Mouse (Mus musculus) embryonic fibroblast, embryonic 13.5 days (primary cell): ENCODE measurements around the gene Hmga1.

Experiments
- CTCF ChIP-seq: IDR thresholded peaks from 2 replicates; pipeline ENCODE4 v1.5.1; 2011; ENCODE audit warnings: mild to moderate bottlenecking, control low read depth, low read length, moderate library complexity, borderline replicate concordance; ENCODE audit not compliant: insufficient read depth
- POLR2A ChIP-seq: IDR thresholded peaks from 2 replicates; pipeline ENCODE4 v1.6.1; 2011; ENCODE audit warnings: low read depth, mild to moderate bottlenecking, control low read depth, low read length, moderate library complexity

GRCm38 (mm10) chr17:27609576-27609975, 53.3 kb downstream of the Hmga1 start:
- TF ChIP-seq CTCF (no peak), POLR2A (no peak)
